Mouse (Mus musculus): ENCODE data around the gene Arcn1.

The Arcn1 gene

DNA sequence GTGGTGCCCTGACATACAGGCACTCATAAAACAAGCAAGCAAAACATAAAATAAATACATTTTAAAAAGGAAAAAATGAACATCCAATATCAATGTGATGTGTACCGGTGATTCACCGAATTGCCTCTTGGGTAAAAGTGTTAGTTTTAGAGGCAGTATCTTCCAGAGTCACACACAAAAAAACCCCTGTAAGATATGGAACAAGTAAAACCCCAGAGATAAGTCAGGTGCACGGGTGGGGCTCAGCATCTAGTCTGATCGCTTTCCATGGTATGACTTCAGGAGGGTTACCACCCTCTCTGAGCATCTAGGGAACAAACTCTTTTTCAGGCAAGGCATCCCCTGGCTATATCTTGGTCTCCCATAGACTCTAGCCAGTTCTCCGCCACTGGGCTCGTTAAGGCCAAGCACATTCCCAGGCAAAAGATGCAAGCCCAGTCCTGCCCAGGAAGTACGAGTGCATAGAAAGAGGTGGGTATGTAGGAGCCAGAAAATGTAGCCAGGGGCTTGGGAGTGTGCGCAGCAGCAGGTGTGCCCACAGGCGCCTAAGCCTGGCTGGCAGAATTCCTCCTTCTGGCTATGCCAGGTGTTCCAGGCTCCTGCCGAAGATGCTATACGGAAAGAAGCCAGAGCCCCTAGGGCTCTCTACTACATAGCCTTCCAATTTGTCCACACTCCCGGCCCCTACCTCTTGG lies 48.6 kb downstream of the Arcn1 start:
- peak; percentile 80 for DNase-seq

DNA sequence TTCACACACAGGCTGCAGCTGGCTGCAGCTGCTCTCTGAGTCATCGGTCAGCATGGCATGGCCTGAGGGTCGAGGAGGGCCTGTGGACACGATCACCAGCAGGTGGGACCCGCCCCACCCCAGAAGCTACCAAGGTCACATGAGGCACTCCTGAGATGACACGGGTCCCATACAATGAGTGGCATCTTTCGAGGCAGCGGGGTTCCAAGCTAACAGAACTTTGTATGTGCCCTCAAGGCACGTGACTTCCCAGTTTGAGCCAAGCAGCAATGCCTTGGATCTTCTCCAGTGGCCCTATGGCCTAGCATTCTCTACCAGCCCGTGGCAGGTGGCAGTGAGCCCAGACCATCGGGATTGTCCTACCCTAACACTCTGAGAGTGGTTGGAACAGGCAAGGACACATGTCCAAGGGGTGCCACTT lies 49.8 kb downstream of the Arcn1 start:
- DNase-seq, result peak; percentile 94

DNA sequence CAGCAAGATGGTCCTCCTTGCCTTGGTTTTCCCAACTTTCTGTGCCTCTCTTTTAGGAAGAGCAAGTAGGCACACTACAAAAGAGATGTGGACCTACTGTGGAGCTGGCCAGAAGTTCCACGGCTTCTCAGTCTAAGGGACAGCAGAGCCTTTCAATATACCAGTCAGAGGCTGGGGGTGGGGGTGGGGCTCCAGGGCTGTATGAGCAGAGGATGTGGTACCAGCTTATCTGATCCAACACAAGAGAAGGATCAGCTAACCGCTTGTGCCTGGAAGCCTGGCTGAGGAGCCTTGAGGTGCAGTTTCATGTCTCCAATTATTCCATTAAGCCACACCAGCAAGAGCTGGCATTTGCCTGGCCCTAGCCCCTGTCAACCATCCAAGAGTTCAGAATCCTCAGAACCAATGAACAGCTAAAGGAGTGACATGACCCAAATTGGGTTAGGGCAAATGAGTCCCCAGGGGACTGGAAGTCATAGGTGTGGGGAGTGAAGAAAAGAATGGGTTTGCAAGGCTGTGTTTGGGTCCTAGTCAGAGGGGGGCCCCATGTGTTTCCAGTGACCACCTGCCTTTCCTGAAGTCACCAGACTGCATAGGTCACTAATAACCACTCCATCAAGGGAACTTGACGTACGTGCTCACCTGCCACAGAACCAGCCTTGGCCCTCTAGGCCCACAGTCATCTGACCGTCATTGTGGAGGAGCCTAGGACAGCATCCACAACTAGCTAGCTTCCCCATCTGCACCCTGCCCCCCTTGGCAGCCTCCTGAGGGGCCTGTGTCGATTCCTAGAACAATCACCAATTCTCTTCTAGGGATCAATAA lies 50.4 kb downstream of the Arcn1 start:
- DNase-seq, result no peak

DNA sequence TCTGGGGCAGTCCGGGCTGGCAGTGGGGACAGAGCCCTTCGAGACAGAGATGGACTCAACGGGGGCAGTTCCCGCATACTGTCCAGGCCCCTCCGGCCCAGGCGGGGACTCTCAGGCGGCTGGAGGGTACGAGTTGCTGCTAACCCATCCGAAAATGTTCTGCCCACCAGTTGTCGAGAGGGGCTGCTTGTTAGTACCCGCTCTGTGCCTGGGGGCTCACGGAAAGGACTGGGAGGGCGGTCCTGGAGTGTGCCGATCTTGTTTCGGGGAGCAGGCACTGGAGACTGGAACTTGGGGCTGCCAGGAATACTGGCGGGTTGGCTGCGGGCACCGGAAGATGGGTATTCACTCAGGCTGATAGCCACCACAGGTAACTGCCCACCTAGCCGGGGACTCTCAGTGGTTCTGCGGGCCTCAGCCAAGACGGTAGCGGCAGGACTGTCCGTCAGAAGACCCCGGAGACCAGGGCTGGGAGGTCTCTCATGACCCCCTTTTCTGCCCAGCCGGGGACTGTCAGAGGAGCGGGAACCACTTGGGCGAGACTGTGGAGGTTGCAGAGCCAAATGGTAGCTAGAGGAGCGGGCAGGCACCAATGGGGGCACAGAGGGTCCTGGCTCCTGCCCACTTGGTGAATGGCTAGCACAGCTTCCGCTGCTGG lies 51.8 kb downstream of the Arcn1 start:
- peak; percentile 54 for DNase-seq

DNA sequence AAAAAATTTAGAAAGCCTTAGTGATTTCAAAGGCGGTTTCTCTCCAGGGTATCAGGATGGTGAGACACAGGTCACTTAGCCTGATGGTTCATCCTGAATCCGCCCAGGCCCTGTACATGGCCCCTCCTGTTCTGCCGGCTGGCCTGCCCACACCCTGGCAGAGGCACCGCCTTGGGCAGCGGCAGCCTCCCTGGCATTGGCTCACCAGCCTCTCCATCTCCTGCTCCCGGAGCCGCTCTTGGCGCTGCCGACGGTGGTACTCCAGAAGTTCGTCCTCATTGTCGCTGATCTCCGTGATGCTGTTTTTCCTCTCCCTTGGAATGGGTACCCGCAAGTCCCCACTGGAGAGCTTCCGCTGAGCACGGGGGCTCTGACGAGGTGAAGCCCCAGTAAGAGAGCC lies 52.5 kb downstream of the Arcn1 start:
- peak; percentile 81 for DNase-seq

DNA sequence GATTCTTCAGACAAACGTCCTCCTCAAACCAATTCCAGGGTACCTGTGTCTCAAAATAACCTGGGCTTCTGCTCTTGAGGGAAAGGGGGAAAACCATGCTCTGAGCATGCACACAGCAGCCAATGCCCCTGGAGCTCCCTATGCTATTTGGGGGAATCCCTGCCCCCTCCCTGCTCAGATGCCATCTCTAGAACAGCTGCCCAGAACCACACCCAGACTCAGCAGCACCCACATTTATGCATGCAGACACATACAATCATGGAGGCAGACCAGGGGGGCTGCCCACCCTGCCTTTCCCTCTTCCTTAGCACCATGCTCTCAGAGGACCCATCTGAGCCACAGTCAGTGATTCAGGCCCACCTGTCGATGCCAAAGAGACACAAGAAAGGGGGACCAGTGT lies 54.1 kb downstream of the Arcn1 start:
- no peak for DNase-seq

DNA sequence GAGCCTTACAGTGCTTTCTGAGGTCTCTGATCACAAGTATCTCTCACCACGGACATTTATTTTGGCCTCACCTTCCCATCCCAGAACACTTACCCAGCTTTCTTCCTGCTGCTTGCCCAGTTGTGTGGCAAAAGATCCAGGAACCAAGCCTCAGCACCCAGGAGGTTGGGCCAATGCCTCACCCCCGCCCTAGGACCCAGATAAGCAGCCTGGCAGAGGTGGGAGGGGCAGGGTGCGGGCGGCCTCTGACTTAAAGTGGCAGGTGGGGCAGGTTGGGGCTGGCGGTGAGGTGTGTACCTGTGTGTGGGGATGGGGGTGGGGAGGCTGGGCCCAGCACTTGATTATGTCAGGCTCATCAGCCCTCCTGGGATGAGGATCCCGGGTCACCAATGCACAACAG lies 54.6 kb downstream of the Arcn1 start:
- no peak for DNase-seq

DNA sequence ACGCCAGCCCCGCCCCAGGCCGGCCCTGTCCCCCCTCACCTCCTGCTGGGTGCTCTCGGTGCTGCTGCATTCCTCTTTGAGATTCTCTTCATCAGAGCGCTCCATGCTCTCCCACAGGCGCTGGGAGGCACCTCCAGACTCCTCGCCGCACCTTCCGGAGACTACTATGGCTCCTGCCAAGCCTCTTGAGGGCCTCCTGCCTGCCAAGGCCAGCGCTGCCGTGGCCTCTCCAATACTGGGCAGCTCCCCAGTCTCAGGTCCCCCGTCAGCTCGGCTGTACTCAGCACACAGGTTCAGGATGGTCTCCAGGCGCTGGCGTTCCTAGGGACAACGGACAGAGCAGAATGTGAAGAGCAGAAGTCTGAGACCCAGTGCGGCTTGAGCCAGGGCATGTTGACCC lies 56.0 kb downstream of the Arcn1 start:
- DNase-seq, result no peak

DNA sequence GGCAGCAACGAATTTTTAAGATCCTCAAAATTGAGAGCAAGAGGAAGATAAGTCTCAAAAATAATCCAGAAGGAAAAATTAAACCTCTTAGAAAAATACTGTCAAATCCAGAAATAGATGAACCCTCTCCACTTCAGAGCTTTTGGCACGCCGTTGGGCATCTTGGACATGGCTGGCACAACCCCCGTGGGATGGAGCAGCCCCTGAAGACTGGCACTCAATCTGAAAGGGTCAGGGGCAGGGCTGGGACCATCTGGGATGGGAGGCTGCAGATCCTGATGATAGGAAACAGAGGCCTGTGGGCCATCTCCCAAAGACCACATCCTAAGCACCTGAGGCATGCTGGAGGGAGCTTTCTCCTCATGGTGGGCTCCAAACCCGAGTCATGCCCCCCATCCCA lies 57.4 kb downstream of the Arcn1 start:
- DNase-seq, result no peak

DNA sequence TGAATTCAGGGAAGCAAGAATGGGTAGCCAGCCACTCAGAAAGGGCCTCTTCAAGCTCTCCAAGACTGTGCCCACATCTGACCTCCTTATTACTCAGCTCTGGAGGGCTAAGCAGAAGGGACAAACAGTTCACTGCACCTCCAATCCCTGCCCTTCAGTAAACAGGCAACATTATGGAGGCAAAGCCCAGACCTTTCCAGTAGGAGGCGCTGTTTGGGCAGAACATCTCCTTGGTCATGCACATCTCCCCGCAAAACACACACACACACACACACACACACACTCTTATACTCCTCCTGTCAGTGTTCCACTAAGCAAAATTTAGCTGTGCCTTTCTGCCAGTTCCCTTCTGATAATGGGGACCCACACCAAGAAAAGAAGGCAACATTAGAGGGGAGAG lies 58.0 kb downstream of the Arcn1 start:
- DNase-seq, result no peak

DNA sequence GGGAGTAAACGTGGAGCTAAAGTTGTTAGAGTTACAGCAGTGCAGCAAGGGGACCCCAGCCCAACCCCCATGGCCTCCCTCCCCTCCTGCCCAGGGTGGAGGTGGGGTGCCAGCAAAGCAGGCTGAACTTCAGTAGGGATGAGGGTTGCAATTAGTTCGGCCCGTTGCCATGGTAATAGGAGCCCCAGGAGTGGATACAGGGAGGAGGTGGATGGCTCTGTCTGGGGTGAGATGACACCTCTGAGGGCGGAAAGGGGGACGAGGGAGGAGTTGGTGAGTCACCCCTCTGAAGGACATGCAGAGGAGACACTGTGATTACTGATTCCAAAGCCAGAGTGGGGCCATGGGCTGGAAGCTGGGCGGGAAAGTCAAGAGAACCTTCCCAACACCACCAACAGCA lies 58.7 kb downstream of the Arcn1 start:
- DNase-seq, result no peak

DNA sequence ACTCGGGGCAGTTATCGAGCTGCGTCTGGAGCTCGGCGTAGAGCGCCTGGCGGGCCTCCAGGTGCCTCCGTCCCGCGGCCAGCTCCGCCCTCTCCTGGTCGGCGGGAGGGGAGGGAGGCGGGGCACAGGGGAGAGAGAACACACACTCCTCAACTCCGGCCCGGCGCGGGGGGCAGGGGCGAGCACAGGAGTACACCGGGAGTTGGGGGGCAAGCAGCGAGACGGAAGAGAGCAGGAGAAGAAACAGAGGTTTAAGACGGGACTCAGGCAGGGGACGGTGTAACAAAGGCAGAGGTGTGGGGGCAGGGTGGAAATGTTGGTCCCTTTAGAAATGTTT lies 59.2 kb downstream of the Arcn1 start:
- DNase-seq, result no peak

DNA sequence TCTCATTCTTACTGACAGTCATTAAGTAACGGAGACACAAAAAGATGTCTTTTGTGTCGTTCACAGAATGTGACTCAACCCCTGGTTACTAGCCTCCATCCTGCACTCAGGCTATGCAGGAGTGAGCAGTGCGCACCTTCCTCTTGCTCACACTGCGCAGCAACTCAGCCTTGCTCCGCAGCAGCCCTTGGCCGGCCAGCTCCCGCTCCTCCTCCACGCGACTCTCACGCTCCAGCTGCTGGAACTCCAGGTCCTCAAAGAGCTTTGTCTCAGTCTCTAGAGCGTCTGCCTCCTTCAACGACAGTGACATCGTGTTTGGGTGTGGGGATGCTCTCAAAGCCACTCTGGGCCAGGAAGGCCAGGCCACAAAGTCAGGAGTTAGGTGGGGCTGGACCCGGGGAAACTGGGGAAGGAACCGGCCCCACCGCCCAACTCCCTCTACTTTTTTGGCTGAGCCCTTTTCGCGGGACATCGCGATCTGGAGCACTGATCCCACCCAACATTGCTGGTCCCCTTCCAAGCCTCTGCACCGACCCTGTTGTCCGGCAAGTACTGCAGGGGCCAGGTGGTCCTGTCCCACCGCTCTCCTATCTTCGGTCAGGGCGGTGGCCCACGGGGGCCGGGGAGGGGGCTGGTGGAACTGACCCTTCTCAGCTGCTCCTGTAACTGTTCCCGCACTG lies 59.8 kb downstream of the Arcn1 start:
- no peak for DNase-seq

DNA sequence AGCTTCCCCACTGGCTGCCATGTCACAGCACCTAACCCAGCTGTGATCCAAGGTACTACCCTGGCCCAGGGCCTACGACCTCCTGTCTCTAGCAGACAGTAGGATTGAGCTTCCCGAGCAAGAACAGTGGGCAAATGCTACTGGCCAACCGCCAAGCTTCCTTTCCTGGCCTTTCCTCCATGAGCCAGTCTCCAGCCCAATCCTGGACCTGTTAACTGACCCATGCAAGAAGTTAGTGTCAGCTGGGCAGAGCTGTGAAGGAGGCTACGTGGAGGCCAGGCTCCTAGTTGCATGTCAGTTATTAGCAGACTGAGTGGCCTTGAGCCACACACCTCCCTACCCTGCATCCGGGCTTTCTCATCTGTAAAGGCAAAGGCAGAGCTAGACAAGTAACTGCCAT lies 67.9 kb downstream of the Arcn1 start:
- DNase-seq, result peak; percentile 31

DNA sequence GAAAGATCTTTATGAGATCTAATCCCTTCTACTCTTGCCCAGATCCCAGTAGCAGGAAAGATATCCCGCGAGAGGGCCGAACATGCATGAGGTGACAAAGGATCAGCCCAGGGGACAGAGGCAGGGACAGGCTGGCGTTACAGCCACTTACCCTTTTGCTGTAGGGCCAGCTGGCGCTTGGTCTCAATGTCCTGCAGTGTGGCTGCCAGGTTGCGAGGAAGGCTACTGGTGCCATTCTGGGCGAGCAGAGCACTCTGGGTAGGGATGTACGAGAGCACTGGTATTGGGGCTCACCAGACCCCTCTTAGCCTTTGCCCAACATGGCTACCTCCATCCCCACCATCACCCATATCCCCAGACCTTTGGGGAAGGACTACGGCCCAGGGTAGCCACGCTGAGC lies 68.4 kb downstream of the Arcn1 start:
- DNase-seq, result peak; percentile 50

DNA sequence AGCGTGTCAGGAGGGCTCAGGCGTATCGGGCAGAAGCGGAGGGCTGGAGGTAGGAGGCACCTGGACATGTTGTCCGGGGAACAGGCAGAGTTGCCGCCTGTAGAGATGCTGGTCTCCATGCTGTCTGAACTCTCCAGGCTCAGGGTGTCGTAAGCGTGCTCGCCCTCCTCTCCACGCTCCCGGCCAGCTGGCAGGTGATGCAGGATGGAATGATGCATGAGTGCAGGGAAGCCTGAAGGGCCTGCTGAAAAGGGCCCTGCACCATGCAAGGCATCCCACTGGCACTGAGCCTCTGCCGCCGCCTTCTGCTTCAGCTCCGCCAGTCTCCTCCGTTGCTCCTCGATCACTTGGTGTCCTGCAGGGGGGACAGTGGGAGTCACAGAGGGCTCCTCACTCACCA lies 69.8 kb downstream of the Arcn1 start:
- DNase-seq, result peak; percentile 67

DNA sequence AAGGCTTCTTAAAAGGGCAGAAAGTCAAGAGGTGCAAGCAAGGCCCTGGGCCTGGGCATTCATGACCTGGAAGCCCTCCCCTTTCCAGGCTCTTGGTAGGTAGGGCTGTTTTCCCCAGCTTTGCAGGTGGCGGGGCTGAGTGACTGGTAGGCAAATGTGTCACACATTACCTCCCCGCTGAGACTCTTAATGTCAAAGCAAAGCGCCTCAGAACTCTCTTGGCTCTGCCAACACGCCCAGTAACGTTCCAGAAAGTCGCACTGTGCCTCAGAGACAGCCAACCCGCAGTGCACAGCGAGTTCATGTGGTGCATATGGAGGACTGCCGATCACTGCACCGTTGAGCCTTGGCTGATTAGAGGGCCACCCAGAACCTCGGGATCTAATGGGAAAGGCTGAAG lies 74.6 kb downstream of the Arcn1 start:
- peak; percentile 74 for DNase-seq

DNA sequence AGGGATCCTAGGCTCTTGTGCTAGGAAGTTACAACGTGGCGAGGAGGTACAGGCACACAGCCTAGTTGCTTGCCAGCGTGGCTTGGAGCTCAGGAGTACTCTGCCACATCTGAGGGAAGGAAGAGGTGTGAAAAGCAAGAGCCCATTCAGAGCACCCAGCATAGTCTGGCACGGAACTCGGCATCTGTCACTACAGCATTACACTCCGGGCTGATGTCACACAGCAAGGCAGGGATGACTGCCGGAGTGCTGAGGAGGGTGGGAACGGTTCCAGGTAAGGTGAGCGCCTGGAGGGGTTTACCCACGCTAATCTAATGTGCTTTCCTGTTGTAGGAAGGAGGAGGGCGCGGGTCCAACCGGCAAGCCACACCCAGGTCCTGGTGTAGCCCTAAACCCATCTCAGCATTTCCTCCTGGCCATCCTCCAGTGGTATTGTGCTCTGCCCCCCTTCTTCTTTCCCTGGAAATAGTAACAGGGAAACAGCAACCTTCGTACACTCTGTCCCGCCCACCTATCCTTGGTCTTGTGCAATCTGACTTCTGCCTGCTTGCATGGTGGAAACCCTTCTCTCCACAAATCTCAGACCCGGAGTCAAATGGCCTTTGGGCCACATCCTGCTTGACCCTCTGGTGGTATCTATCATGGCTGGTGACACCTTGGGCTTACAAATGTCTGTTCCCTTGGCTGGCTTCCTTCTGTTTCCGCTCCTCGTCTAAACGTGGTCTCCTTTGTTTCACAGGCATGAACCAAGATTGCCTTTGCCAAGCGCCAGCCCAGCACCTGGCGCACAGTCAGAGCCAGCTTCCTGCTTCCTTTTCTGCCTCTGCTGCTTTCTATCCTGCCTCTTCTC lies 75.7 kb downstream of the Arcn1 start:
- peak; percentile 89 for DNase-seq

All from cerebellum, adult 9-11 months (tissue).